Mouse (Mus musculus): ENCODE data around the gene Nolc1. TPM values are rescaled to one million over a fixed set of nuclear protein-coding genes. Genes with fewer than 3 reads are reported as not detected.

Gene Nolc1
- total and polyA plus RNA-seq, 2 experiments = 3.4 to 7.3 TPM

DNA sequence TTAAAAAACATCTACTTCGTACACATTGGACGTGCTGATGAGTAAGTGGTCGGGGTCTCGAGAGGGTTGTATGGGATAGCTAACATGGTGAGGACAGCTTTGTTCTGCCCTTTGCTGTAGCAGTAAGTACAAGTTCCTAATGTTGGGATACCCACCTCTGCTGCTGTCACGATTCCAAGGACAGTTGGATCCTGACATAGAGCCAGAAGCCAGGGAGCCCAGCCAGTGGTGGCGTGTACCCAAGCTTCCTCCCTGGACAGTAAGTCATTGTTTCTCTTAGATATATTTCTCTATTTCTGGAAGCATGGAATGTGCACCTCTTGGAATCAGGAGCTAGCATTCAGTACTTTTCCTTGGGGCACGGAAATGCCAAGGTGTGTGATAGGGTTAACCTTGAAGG lies 12.2 kb downstream of the Nolc1 start:
- no peak overlapping the region for H3K4me3 ChIP-seq (ENCODE audit: insufficient read depth, low read depth, low read length)
- no peaks in the 10 kb centered on the region for H3K79me2 ChIP-seq (ENCODE audit: control insufficient read depth, insufficient read depth, low read length)
- peaks cover 31% of the 10 kb centered on the region for H3K4me1 ChIP-seq (ENCODE audit: control insufficient read depth, insufficient read depth, low read length)
- peak; percentile 85 for DNase-seq (ENCODE audit: extremely low read depth, low read depth, low spot score)
- H3K27me3 ChIP-seq (ENCODE audit: control insufficient read depth, insufficient read depth, low read length) = no peaks in the 10 kb centered on the region
- no peak overlapping the region for H3K9ac ChIP-seq (ENCODE audit: low read depth, low read length)
- peak overlapping the region; percentile 47; the same call in 1 of the 2 replicates for H3K27ac ChIP-seq (replicated peaks; ENCODE audit: insufficient read depth, low read depth, low read length)
- peaks cover 16% of the 10 kb centered on the region for H3K36me3 ChIP-seq (ENCODE audit: control insufficient read depth, insufficient read depth, low read length)
- TF ChIP-seq POLR2A (IDR thresholded peaks at IDR 0.05; ENCODE audit: extremely low read depth, insufficient read depth, low read length) (no peak), CTCF (IDR thresholded peaks at IDR 0.05; ENCODE audit: low read depth, low read length) (no peak)
- WGBS = 46% methylated on average over 7 of the region's 7 CpGs

DNA sequence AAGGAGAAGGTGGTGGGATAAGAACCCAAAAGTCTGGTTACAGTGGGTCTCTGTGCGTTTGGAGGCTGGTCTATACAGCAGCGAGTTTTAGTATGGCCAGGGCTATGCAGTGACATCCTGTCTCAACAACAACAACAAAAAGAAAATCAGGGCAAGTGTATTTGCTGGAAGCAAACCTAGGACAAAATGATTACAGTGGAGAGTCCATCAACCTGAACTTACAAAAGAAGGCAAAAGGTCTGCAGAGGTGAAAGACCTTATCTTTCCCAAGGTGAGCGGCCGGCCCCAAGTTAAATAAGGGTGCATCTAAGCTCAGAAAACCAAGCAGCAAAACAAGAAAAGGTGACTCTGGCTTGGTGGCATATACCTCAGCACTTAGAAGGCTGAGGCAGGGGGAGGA lies 16.0 kb downstream of the Nolc1 start:
- peak overlapping the region; percentile 82 for H3K27ac ChIP-seq (replicated peaks; ENCODE audit: insufficient read depth, low read depth, low read length)
- DNase-seq (ENCODE audit: extremely low read depth, low read depth, low spot score) = peak; percentile 94
- no peaks in the 10 kb centered on the region for H3K79me2 ChIP-seq (ENCODE audit: control insufficient read depth, insufficient read depth, low read length)
- no peaks in the 10 kb centered on the region for H3K36me3 ChIP-seq (ENCODE audit: control insufficient read depth, insufficient read depth, low read length)
- TF ChIP-seq CTCF (IDR thresholded peaks at IDR 0.05; ENCODE audit: low read depth, low read length) (no peak), POLR2A (IDR thresholded peaks at IDR 0.05; ENCODE audit: extremely low read depth, insufficient read depth, low read length) (no peak)
- H3K27me3 ChIP-seq (ENCODE audit: control insufficient read depth, insufficient read depth, low read length) = no peaks in the 10 kb centered on the region
- 0 out of 2 replicates have a peak overlapping the region, but pooled peaks have one; percentile 36 for H3K9ac ChIP-seq (ENCODE audit: low read depth, low read length)
- no peak overlapping the region for H3K4me3 ChIP-seq (ENCODE audit: insufficient read depth, low read depth, low read length)
- H3K4me1 ChIP-seq (ENCODE audit: control insufficient read depth, insufficient read depth, low read length) = peaks cover 35% of the 10 kb centered on the region
- WGBS = 25% methylated on average over 4 of the region's 4 CpGs

DNA sequence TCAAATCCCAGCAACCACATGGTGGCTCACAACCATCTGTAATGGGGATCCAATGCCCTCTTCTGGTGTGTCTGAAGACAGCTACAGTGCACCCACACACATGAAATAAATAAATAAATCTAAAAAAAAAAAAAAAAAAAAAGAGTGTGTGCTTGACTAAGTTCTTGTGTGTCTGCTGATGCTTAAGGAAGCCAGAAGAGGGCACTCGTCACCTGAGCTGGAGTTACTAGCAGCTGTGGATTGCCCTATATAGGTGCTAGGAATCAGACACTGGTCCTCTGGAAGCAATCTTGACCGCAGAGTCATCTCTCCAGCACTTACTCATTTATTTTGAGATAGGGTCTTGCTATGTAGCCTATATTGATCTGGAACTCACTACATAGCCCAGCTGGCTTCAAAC lies 18.5 kb downstream of the Nolc1 start:
- TF ChIP-seq CTCF (IDR thresholded peaks at IDR 0.05; ENCODE audit: low read depth, low read length) (no peak), POLR2A (IDR thresholded peaks at IDR 0.05; ENCODE audit: extremely low read depth, insufficient read depth, low read length) (no peak)
- H3K36me3 ChIP-seq (ENCODE audit: control insufficient read depth, insufficient read depth, low read length) = no peaks in the 10 kb centered on the region
- no peaks in the 10 kb centered on the region for H3K27me3 ChIP-seq (ENCODE audit: control insufficient read depth, insufficient read depth, low read length)
- WGBS = 100% methylated on average over 2 of the region's 2 CpGs
- no peak overlapping the region for H3K4me3 ChIP-seq (ENCODE audit: insufficient read depth, low read depth, low read length)
- H3K4me1 ChIP-seq (ENCODE audit: control insufficient read depth, insufficient read depth, low read length) = peaks cover 31% of the 10 kb centered on the region
- no peak overlapping the region for H3K27ac ChIP-seq (replicated peaks; ENCODE audit: insufficient read depth, low read depth, low read length)
- H3K79me2 ChIP-seq (ENCODE audit: control insufficient read depth, insufficient read depth, low read length) = no peaks in the 10 kb centered on the region
- no peak overlapping the region for H3K9ac ChIP-seq (ENCODE audit: low read depth, low read length)
- no peak for DNase-seq (ENCODE audit: extremely low read depth, low read depth, low spot score)

DNA sequence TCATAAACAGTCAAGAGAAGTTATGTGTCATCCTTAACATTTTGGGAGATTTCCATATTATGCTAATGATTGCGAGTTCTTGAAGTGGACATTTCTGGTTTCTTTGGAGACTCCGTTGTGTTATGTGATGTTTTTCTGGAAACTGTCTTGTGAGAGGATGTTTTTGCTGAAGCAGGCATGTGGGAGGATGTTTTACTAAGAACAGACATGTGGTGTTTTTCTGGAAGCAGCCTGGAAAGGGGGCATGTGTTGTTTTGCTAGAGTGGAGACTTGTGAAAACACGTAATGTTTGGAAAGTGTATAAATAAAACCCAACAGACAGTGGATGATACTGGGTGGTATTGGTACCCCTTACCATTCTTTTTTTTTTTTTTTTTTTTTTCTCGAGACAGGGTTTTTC lies 19.6 kb downstream of the Nolc1 start:
- WGBS = 89% methylated on average over 4 of the region's 4 CpGs

DNA sequence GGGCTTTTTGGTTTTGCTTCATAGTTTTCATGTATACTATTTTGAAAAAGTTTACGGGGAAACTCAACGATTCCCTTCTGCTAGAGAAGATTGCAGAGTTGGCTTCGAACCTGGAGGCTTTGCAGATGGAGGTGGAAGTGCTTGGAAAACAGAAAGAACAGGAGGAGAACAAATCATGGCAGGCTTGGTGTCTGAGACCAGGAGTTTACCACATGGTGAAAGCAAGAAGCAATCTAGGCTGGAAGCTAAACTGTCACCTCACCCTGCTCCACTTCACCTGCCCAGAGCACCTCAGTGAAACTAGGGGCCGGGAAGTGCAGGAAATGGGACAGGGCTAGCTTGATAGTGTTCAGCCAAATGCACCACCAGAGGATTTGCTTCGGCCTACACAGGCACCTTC lies 20.7 kb downstream of the Nolc1 start:
- 91% methylated on average over 5 of the region's 5 CpGs for WGBS
- Histone ChIP-seq H3K27me3 (ENCODE audit: control insufficient read depth, insufficient read depth, low read length) (no peaks in the 10 kb centered on the region), H3K79me2 (ENCODE audit: control insufficient read depth, insufficient read depth, low read length) (no peaks in the 10 kb centered on the region), H3K27ac (replicated peaks; ENCODE audit: insufficient read depth, low read depth, low read length) (peak overlapping the region; percentile 1; the same call in 1 of the 2 replicates), H3K36me3 (ENCODE audit: control insufficient read depth, insufficient read depth, low read length) (no peaks in the 10 kb centered on the region), H3K9ac (ENCODE audit: low read depth, low read length) (no peak overlapping the region), H3K4me1 (ENCODE audit: control insufficient read depth, insufficient read depth, low read length) (peaks cover 19% of the 10 kb centered on the region), H3K4me3 (ENCODE audit: insufficient read depth, low read depth, low read length) (no peak overlapping the region)
- no peak for DNase-seq (ENCODE audit: extremely low read depth, low read depth, low spot score)
- no peak for TF ChIP-seq POLR2A (IDR thresholded peaks at IDR 0.05; ENCODE audit: extremely low read depth, insufficient read depth, low read length)
- TF ChIP-seq CTCF (IDR thresholded peaks at IDR 0.05; ENCODE audit: low read depth, low read length) = no peak

More for the DNA sequence above, 19.6 kb downstream of the Nolc1 start:
- H3K79me2 ChIP-seq (ENCODE audit: control insufficient read depth, insufficient read depth, low read length) = no peaks in the 10 kb centered on the region
- H3K27me3 ChIP-seq (ENCODE audit: control insufficient read depth, insufficient read depth, low read length) = no peaks in the 10 kb centered on the region
- 0 out of 2 replicates have a peak overlapping the region, but pooled peaks have one; percentile 26 for H3K27ac ChIP-seq (replicated peaks; ENCODE audit: insufficient read depth, low read depth, low read length)
- no peaks in the 10 kb centered on the region for H3K36me3 ChIP-seq (ENCODE audit: control insufficient read depth, insufficient read depth, low read length)
- H3K9ac ChIP-seq (ENCODE audit: low read depth, low read length) = no peak overlapping the region
- H3K4me1 ChIP-seq (ENCODE audit: control insufficient read depth, insufficient read depth, low read length) = peaks cover 26% of the 10 kb centered on the region
- H3K4me3 ChIP-seq (ENCODE audit: insufficient read depth, low read depth, low read length) = no peak overlapping the region
- TF ChIP-seq POLR2A (IDR thresholded peaks at IDR 0.05; ENCODE audit: extremely low read depth, insufficient read depth, low read length) (no peak), CTCF (IDR thresholded peaks at IDR 0.05; ENCODE audit: low read depth, low read length) (no peak)
- DNase-seq (ENCODE audit: extremely low read depth, low read depth, low spot score) = no peak

DNA sequence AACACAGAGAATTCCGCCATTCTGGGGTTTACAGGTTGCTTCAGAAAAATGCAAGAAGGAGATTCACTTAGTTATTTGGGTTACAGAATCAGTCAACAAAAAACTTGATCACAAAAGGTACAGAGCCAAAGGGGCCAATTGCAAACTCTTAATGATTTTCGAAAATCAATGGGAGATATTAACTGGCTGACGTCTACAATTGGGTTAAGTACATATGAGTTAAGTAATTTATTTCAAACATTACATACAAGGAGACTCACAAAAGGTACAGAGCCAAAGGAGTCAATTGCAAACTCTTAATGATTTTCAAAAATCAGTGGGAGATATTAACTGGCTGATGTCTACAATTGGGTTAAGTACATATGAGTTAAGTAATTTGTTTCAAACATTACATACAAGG lies 23.9 kb downstream of the Nolc1 start:
- Histone ChIP-seq H3K4me3 (ENCODE audit: insufficient read depth, low read depth, low read length) (no peak overlapping the region), H3K27me3 (ENCODE audit: control insufficient read depth, insufficient read depth, low read length) (no peaks in the 10 kb centered on the region), H3K9ac (ENCODE audit: low read depth, low read length) (no peak overlapping the region), H3K4me1 (ENCODE audit: control insufficient read depth, insufficient read depth, low read length) (peaks cover 7% of the 10 kb centered on the region; the same call in 1 of the 2 replicates), H3K79me2 (ENCODE audit: control insufficient read depth, insufficient read depth, low read length) (no peaks in the 10 kb centered on the region), H3K27ac (replicated peaks; ENCODE audit: insufficient read depth, low read depth, low read length) (no peak overlapping the region), H3K36me3 (ENCODE audit: control insufficient read depth, insufficient read depth, low read length) (no peaks in the 10 kb centered on the region)
- 26% methylated on average over 3 of the region's 3 CpGs for WGBS
- DNase-seq (ENCODE audit: extremely low read depth, low read depth, low spot score) = peak; percentile 91
- no peak for TF ChIP-seq CTCF (IDR thresholded peaks at IDR 0.05; ENCODE audit: low read depth, low read length)
- no peak for TF ChIP-seq POLR2A (IDR thresholded peaks at IDR 0.05; ENCODE audit: extremely low read depth, insufficient read depth, low read length)
